Mouse (Mus musculus): ENCODE data around the gene Tcp11. TPM values are rescaled to one million over a fixed set of nuclear protein-coding genes. Genes with fewer than 3 reads are reported as not detected.

The Tcp11 gene
- polyA plus RNA-seq, 1 experiment from 2014 or later = 0.99 TPM

DNA sequence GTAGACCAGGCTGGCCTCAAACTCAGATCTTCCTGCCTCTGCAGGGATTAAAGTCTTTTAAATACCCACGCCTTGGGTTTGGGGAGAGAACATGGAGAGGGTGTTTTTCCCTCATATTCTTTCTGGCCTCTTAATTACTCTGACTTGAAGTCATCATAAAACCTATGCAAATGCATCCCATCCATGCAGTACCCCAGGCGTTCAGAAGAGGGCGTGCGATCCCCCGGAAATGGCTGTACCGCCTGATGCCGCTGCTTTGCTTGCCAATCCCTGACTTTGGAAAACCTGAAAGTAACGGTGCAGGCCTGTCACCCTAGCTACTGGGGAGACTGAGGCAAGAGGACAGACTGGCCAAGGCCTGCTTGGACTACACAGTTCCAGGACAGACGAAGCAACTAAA, 946 bp upstream of the Tcp11 start:
- H3K36me3 ChIP-seq (ENCODE audit: control insufficient read depth, insufficient read depth, low read length) = no peaks in the 10 kb centered on the region
- 0 out of 2 replicates have a peak, but pooled peaks cover 2% of the 10 kb centered on the region for H3K4me1 ChIP-seq (replicated peaks; ENCODE audit: control insufficient read depth, insufficient read depth, low read length)
- ATAC-seq (ENCODE audit: low FRiP score) = no peak
- H3K4me2 ChIP-seq (replicated peaks; ENCODE audit: low read depth, low read length) = no peak overlapping the region
- H3K27me3 ChIP-seq (ENCODE audit: control insufficient read depth, insufficient read depth, low read length) = no peaks in the 10 kb centered on the region
- no peaks in the 10 kb centered on the region for H3K9me3 ChIP-seq (ENCODE audit: control insufficient read depth, low read length)
- H3K9ac ChIP-seq (ENCODE audit: low read depth, low read length) = no peak overlapping the region
- no peak overlapping the region for H3K4me3 ChIP-seq (ENCODE audit: low read depth, low read length)
- H3K27ac ChIP-seq (ENCODE audit: low read depth, low read length) = no peak overlapping the region
- 47% methylated on average over 9 of the region's 9 CpGs for WGBS
- DNase-seq (ENCODE audit: low spot score) = peak; percentile 60

DNA sequence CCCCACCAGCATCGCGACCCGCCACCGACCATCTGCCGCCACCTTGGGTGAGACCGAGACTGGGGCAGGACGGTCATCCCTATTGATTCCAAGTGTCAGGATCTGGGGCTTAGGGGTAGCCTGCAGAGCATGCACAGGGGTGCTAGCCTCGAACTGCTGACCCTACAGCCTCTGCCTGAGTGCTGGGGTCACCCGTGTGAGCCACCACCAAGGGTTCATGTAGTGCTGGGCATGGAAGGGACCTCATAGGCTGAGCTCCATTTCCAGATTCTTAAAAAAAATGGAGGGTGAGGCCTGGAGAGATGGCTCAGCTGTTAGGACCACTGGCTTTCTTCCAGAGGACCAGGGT, 352 bp upstream of the Tcp11 start:
- H3K4me2 ChIP-seq (replicated peaks; ENCODE audit: low read depth, low read length) = peak overlapping the region; percentile 99; the same call in 1 of the 2 replicates
- H3K9me3 ChIP-seq (ENCODE audit: control insufficient read depth, low read length) = no peaks in the 10 kb centered on the region
- H3K36me3 ChIP-seq (ENCODE audit: control insufficient read depth, insufficient read depth, low read length) = no peaks in the 10 kb centered on the region
- 0 out of 2 replicates have a peak overlapping the region, but pooled peaks have one; percentile 15 for H3K9ac ChIP-seq (ENCODE audit: low read depth, low read length)
- ATAC-seq (ENCODE audit: low FRiP score) (peak; percentile 68; the same call in 1 of the 2 replicates), DNase-seq (ENCODE audit: low spot score) (no peak)
- peak overlapping the region; percentile 66 for H3K4me3 ChIP-seq (ENCODE audit: low read depth, low read length)
- WGBS = 5% methylated on average over 9 of the region's 9 CpGs
- H3K27me3 ChIP-seq (ENCODE audit: control insufficient read depth, insufficient read depth, low read length) = no peaks in the 10 kb centered on the region
- 0 out of 2 replicates have a peak, but pooled peaks cover 2% of the 10 kb centered on the region for H3K4me1 ChIP-seq (replicated peaks; ENCODE audit: control insufficient read depth, insufficient read depth, low read length)
- no peak overlapping the region for H3K27ac ChIP-seq (ENCODE audit: low read depth, low read length)

DNA sequence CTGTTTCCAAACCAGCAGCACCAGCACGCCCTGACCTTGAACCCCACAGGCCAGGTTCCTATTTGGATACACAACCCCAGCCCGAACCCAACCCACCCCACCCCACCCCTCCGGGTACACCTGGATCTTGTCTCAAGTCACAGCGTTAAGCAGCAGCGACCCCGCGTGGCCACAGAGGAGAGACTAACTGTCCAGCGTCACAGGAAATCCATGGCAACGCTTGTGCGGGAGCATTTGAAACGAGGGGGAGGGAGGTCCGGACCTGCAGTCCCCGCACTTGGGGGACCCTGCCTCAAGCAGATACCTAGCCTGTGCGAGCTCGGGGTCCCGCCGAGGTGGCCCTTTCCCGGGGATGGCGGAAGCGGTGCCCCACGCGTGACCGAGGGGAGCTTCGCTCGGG, 821 bp downstream of the Tcp11 start:
- no peaks in the 10 kb centered on the region for H3K36me3 ChIP-seq (ENCODE audit: control insufficient read depth, insufficient read depth, low read length)
- no peaks in the 10 kb centered on the region for H3K9me3 ChIP-seq (ENCODE audit: control insufficient read depth, low read length)
- H3K4me3 ChIP-seq (ENCODE audit: low read depth, low read length) = peak overlapping the region; percentile 66
- H3K4me2 ChIP-seq (replicated peaks; ENCODE audit: low read depth, low read length) = peak overlapping the region; percentile 99
- H3K4me1 ChIP-seq (replicated peaks; ENCODE audit: control insufficient read depth, insufficient read depth, low read length) = 0 out of 2 replicates have a peak, but pooled peaks cover 2% of the 10 kb centered on the region
- ATAC-seq (ENCODE audit: low FRiP score) (peak; percentile 30), DNase-seq (ENCODE audit: low spot score) (peak; percentile 97)
- WGBS = under 1% methylated on average over 22 of the region's 25 CpGs
- peak overlapping the region; percentile 48; the same call in 1 of the 2 replicates for H3K9ac ChIP-seq (ENCODE audit: low read depth, low read length)
- no peaks in the 10 kb centered on the region for H3K27me3 ChIP-seq (ENCODE audit: control insufficient read depth, insufficient read depth, low read length)
- H3K27ac ChIP-seq (ENCODE audit: low read depth, low read length) = no peak overlapping the region

DNA sequence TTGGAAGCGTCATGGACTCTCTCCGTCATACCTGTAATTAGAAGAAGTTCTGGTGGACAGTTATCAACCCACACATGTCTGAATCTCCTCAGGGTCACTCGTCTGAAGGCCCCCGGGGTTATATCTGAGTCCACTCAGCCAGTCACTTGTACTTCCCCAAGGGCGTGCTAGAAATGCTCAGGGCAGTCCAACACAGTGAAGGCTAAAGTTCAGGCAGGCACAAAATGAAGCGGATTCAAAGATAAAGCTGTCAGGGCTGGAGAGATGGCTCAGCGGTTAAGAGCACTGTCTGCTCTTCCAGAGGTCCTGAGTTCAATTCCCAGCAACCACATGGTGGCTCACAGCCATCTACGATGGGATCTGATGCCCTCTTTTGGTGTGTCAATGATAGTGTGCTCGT, 2.4 kb downstream of the Tcp11 start:
- no peak overlapping the region for H3K4me2 ChIP-seq (replicated peaks; ENCODE audit: low read depth, low read length)
- H3K27ac ChIP-seq (ENCODE audit: low read depth, low read length) = no peak overlapping the region
- no peak overlapping the region for H3K4me3 ChIP-seq (ENCODE audit: low read depth, low read length)
- ATAC-seq (ENCODE audit: low FRiP score) (no peak), DNase-seq (ENCODE audit: low spot score) (no peak)
- H3K9me3 ChIP-seq (ENCODE audit: control insufficient read depth, low read length) = no peaks in the 10 kb centered on the region
- 89% methylated on average over 9 of the region's 9 CpGs for WGBS
- H3K4me1 ChIP-seq (replicated peaks; ENCODE audit: control insufficient read depth, insufficient read depth, low read length) = 0 out of 2 replicates have a peak, but pooled peaks cover 2% of the 10 kb centered on the region
- no peaks in the 10 kb centered on the region for H3K36me3 ChIP-seq (ENCODE audit: control insufficient read depth, insufficient read depth, low read length)
- H3K9ac ChIP-seq (ENCODE audit: low read depth, low read length) = no peak overlapping the region
- no peaks in the 10 kb centered on the region for H3K27me3 ChIP-seq (ENCODE audit: control insufficient read depth, insufficient read depth, low read length)

DNA sequence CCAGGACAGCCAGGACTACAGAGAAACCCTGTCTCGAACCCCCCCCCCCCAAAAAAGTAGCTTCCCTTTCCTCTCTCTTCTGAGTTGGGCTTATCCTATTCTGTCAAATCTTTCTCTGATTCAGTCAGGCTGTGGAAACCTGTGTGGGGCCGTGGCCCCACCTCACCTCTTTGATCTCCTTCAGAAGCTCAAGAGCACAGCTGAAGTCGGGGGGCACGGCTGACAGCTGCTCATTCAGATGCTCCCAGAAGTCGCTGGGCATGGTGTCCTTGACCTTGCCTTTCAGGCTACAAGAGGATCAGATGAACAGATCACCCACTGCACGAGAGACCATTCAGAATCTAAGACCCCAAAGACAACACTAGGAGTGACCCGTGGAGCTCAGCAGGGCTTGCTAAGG, 6.0 kb downstream of the Tcp11 start:
- H3K9ac ChIP-seq (ENCODE audit: low read depth, low read length) = no peak overlapping the region
- DNase-seq (ENCODE audit: low spot score) (no peak), ATAC-seq (ENCODE audit: low FRiP score) (no peak)
- no peaks in the 10 kb centered on the region for H3K36me3 ChIP-seq (ENCODE audit: control insufficient read depth, insufficient read depth, low read length)
- no peak overlapping the region for H3K4me3 ChIP-seq (ENCODE audit: low read depth, low read length)
- no peak overlapping the region for H3K27ac ChIP-seq (ENCODE audit: low read depth, low read length)
- H3K9me3 ChIP-seq (ENCODE audit: control insufficient read depth, low read length) = no peaks in the 10 kb centered on the region
- H3K27me3 ChIP-seq (ENCODE audit: control insufficient read depth, insufficient read depth, low read length) = no peaks in the 10 kb centered on the region
- no peak overlapping the region for H3K4me2 ChIP-seq (replicated peaks; ENCODE audit: low read depth, low read length)
- WGBS = 70% methylated on average over 7 of the region's 7 CpGs
- no peaks in the 10 kb centered on the region for H3K4me1 ChIP-seq (replicated peaks; ENCODE audit: control insufficient read depth, insufficient read depth, low read length)

- H3K36me3 ChIP-seq (ENCODE audit: control insufficient read depth, insufficient read depth, low read length) = no peaks in the 10 kb centered on the region
Observed at GRCm38 (mm10) chr17:28072730-28073129, 7.7 kb downstream of the Tcp11 start.

DNA sequence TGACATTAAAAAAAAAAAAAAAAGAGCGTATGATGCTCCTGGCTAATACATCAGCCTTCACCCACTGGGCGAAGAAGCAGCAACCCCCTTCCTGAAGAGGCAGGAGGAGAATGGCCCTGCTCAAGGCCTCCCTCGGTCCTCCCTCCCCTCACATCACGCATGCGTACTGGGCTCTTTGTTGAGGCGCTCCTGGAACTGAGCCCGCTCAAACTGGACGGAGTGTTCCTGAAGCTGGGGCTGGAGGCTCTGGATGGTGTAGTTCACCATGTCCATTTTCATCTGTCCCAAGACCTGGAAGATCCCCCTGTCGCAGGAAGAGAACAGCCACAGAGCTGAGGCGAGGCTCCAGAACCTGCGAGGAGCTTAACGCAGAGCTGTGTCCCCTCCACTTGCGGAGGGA, 10.2 kb downstream of the Tcp11 start:
- H3K4me1 ChIP-seq (replicated peaks; ENCODE audit: control insufficient read depth, insufficient read depth, low read length) = no peaks in the 10 kb centered on the region
- no peak for ATAC-seq (ENCODE audit: low FRiP score)
- no peak overlapping the region for H3K27ac ChIP-seq (ENCODE audit: low read depth, low read length)
- no peak overlapping the region for H3K4me3 ChIP-seq (ENCODE audit: low read depth, low read length)
- no peaks in the 10 kb centered on the region for H3K36me3 ChIP-seq (ENCODE audit: control insufficient read depth, insufficient read depth, low read length)
- H3K27me3 ChIP-seq (ENCODE audit: control insufficient read depth, insufficient read depth, low read length) = no peaks in the 10 kb centered on the region
- no peaks in the 10 kb centered on the region for H3K9me3 ChIP-seq (ENCODE audit: control insufficient read depth, low read length)
- no peak overlapping the region for H3K9ac ChIP-seq (ENCODE audit: low read depth, low read length)
- 88% methylated on average over 13 of the region's 13 CpGs for WGBS
- DNase-seq (ENCODE audit: low spot score) = no peak
- no peak overlapping the region for H3K4me2 ChIP-seq (replicated peaks; ENCODE audit: low read depth, low read length)

More at GRCm38 (mm10) chr17:28072730-28073129, 7.7 kb downstream of the Tcp11 start:
- no peaks in the 10 kb centered on the region for H3K4me1 ChIP-seq (replicated peaks; ENCODE audit: control insufficient read depth, insufficient read depth, low read length)
- DNase-seq (ENCODE audit: low spot score) (no peak), ATAC-seq (ENCODE audit: low FRiP score) (no peak)
- no peak overlapping the region for H3K9ac ChIP-seq (ENCODE audit: low read depth, low read length)
- no peaks in the 10 kb centered on the region for H3K9me3 ChIP-seq (ENCODE audit: control insufficient read depth, low read length)
- no peak overlapping the region for H3K27ac ChIP-seq (ENCODE audit: low read depth, low read length)
- no peak overlapping the region for H3K4me2 ChIP-seq (replicated peaks; ENCODE audit: low read depth, low read length)
- WGBS = 48% methylated on average over 2 of the region's 2 CpGs
- no peak overlapping the region for H3K4me3 ChIP-seq (ENCODE audit: low read depth, low read length)
- H3K27me3 ChIP-seq (ENCODE audit: control insufficient read depth, insufficient read depth, low read length) = no peaks in the 10 kb centered on the region

- no peak overlapping the region for H3K4me2 ChIP-seq (replicated peaks; ENCODE audit: low read depth, low read length)
- H3K9me3 ChIP-seq (ENCODE audit: control insufficient read depth, low read length) = no peaks in the 10 kb centered on the region
- H3K27ac ChIP-seq (ENCODE audit: low read depth, low read length) = no peak overlapping the region
- no peaks in the 10 kb centered on the region for H3K4me1 ChIP-seq (replicated peaks; ENCODE audit: control insufficient read depth, insufficient read depth, low read length)
- ATAC-seq (ENCODE audit: low FRiP score) (no peak), DNase-seq (ENCODE audit: low spot score) (no peak)
- H3K4me3 ChIP-seq (ENCODE audit: low read depth, low read length) = no peak overlapping the region
- H3K27me3 ChIP-seq (ENCODE audit: control insufficient read depth, insufficient read depth, low read length) = no peaks in the 10 kb centered on the region
- WGBS = 24% methylated on average over 12 of the region's 12 CpGs
- H3K9ac ChIP-seq (ENCODE audit: low read depth, low read length) = no peak overlapping the region
- H3K36me3 ChIP-seq (ENCODE audit: control insufficient read depth, insufficient read depth, low read length) = no peaks in the 10 kb centered on the region
Observed at GRCm38 (mm10) chr17:28069446-28069845, 11.0 kb downstream of the Tcp11 start.

DNA sequence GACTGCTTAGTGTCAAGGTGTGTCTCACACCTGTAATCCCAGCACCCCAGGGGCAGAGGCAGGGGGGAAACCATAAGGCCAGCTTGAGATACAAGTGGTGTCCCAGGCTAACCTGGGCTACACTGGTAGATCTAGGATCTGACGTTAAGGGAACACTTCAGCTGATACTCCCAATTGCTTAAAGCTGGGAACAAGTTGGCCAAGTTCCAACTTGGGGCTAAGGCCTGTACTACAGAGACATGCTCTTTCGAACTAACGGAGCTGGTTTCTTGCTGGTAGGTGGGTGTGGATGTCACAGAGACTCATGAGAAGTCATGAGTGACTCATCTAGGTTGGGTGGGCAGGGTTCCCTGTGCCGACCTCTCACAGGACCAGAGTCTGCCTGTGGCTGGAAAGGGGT, 13.1 kb downstream of the Tcp11 start:
- Histone ChIP-seq H3K27me3 (ENCODE audit: control insufficient read depth, insufficient read depth, low read length) (no peaks in the 10 kb centered on the region), H3K4me2 (replicated peaks; ENCODE audit: low read depth, low read length) (no peak overlapping the region), H3K4me1 (replicated peaks; ENCODE audit: control insufficient read depth, insufficient read depth, low read length) (no peaks in the 10 kb centered on the region), H3K9me3 (ENCODE audit: control insufficient read depth, low read length) (no peaks in the 10 kb centered on the region), H3K4me3 (ENCODE audit: low read depth, low read length) (no peak overlapping the region), H3K36me3 (ENCODE audit: control insufficient read depth, insufficient read depth, low read length) (no peaks in the 10 kb centered on the region), H3K27ac (ENCODE audit: low read depth, low read length) (no peak overlapping the region), H3K9ac (ENCODE audit: low read depth, low read length) (no peak overlapping the region)
- ATAC-seq (ENCODE audit: low FRiP score) (no peak), DNase-seq (ENCODE audit: low spot score) (no peak)
- WGBS = 94% methylated on average over 4 of the region's 4 CpGs
